Mouse (Mus musculus): ENCODE measurements around the gene Fam114a1. TPM values are rescaled to one million over a fixed set of nuclear protein-coding genes. Genes with fewer than 3 reads are reported as not detected.

Gene Fam114a1
- polyA plus RNA-seq, 1 experiment from 2014 or later = 6.5 TPM

DNA sequence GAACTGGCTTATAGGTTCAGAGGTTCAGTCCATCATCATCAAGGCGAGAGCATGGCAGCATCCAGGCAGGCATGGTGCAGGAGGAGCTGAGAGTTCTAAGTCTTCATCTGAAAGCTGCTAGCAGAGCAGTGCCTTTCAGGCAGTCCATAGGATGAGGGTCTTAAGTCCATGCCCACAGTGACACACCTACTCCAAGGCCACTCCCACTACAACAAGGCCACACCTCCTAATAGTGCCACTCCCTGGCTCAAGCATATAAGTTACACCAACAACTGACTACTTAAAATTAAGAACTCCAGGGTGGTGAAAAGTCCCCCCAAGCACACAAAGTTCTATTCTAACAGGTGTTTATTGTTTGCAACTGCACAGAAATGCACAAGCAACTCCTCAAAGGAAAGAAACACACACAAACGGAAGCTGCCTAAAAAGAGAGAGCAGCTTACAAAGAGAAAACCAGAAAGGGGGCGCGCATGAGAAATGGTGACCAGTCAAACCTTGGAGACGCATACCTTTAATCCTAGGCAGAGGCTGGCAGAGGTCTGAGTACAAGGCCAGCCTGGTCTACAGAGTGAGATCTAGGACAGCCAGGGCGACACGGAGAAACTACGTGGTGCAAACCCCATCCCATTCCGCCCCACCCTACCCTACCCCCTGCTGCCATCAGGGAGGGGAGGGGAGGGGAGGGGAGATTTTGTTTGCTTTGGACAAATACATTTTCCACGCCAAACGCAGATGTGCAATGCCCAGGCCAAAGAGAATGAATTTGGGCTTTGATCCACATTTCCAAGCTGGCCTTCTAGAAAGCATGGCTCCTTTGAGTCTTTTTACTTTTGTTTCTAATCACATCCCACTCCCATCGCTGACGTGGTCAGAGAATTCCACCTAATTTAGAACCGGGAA, 660 bp upstream of the Fam114a1 start:
- peaks cover 13% of the 10 kb centered on the region; the same call in 1 of the 2 replicates for H3K27me3 ChIP-seq
- no peaks in the 10 kb centered on the region for H3K9me3 ChIP-seq (replicated peaks)
- H3K4me1 ChIP-seq = peaks cover 18% of the 10 kb centered on the region
- no peaks in the 10 kb centered on the region for H3K36me3 ChIP-seq (ENCODE audit: poor library complexity, severe bottlenecking)
- peak; percentile 63 for ATAC-seq
- 6% methylated on average over 14 of the region's 14 CpGs for WGBS
- H3K27ac ChIP-seq = no peak overlapping the region
- H3K9ac ChIP-seq = peak overlapping the region; percentile 70
- peak overlapping the region; percentile 97 for H3K4me2 ChIP-seq
- H3K4me3 ChIP-seq = peak overlapping the region; percentile 62

DNA sequence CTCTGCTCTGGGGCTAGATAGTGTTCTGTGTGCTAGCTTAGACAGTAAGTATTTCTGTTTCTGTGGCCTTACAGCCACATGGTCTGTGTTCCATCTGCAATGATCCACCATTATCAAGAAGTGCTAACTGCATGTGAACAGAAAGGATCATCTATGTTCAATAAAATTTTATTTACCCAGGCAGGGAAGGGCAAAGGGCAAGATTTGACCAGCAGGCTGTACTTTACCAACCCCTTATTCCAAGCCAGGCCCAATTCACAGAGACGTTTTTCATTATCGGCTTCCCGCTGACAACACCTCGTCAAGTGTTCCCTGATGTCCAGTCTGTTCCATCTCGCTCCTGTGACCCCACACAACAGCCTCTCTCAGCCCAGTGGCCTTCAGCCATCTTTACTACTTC, 5.2 kb downstream of the Fam114a1 start:
- Histone ChIP-seq H3K4me3 (no peak overlapping the region), H3K9ac (no peak overlapping the region), H3K27ac (no peak overlapping the region), H3K27me3 (peaks cover 6% of the 10 kb centered on the region; the same call in 1 of the 2 replicates), H3K4me1 (peaks cover 7% of the 10 kb centered on the region), H3K9me3 (replicated peaks) (no peaks in the 10 kb centered on the region), H3K4me2 (no peak overlapping the region), H3K36me3 (ENCODE audit: poor library complexity, severe bottlenecking) (no peaks in the 10 kb centered on the region)
- WGBS = 81% methylated on average over 5 of the region's 5 CpGs
- no peak for ATAC-seq

DNA sequence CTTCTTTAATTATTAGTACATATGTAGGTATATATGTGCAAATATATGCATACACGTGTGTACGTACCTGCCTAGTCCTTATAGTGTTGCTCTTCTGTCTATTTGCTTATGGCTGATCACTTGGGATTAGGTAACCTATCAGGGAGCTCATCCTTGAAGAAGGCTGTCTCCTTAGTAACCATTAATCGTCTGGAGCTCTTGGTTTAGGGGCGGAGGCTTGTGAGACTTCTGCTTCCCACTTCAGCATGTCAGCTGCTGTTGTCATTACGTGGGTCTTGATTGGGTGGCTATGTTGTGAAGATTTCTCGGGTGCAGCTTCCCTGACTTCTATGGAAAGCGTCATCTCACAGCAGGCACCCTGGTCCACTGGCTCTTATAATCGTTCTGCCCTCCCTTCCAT, 7.3 kb downstream of the Fam114a1 start:
- Histone ChIP-seq H3K4me3 (no peak overlapping the region), H3K36me3 (ENCODE audit: poor library complexity, severe bottlenecking) (no peaks in the 10 kb centered on the region), H3K4me2 (no peak overlapping the region), H3K27ac (no peak overlapping the region), H3K9ac (no peak overlapping the region), H3K9me3 (replicated peaks) (no peaks in the 10 kb centered on the region), H3K27me3 (no peaks in the 10 kb centered on the region), H3K4me1 (no peaks in the 10 kb centered on the region)
- 77% methylated on average over 8 of the region's 8 CpGs for WGBS
- ATAC-seq = peak; percentile 41; the same call in 1 of the 2 replicates

DNA sequence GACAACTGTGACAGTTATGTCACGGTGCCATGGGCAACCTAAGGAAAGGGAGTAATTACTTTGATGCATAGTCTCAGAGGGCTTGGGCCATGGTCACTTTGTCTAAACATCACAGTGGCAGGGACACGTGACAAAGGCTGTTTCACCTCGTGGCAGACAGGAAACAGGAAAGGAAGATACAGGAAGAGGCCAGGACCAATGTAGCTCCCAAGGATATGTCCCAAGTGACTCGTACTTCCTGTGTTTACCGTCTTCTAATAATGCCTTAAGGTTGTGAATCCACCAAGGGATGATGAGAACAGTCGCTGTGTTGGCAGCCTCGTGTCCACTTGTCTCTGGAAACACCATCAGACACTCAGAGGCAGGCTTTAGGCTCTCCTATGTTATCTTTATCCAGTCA, 16.1 kb downstream of the Fam114a1 start:
- H3K9me3 ChIP-seq (replicated peaks) = no peaks in the 10 kb centered on the region
- H3K4me3 ChIP-seq = no peak overlapping the region
- peaks cover 2% of the 10 kb centered on the region; the same call in 1 of the 2 replicates for H3K4me1 ChIP-seq
- H3K9ac ChIP-seq = no peak overlapping the region
- WGBS = 89% methylated on average over 7 of the region's 7 CpGs
- no peak overlapping the region for H3K4me2 ChIP-seq
- ATAC-seq = no peak
- no peak overlapping the region for H3K27ac ChIP-seq
- no peaks in the 10 kb centered on the region for H3K27me3 ChIP-seq
- no peaks in the 10 kb centered on the region for H3K36me3 ChIP-seq (ENCODE audit: poor library complexity, severe bottlenecking)

DNA sequence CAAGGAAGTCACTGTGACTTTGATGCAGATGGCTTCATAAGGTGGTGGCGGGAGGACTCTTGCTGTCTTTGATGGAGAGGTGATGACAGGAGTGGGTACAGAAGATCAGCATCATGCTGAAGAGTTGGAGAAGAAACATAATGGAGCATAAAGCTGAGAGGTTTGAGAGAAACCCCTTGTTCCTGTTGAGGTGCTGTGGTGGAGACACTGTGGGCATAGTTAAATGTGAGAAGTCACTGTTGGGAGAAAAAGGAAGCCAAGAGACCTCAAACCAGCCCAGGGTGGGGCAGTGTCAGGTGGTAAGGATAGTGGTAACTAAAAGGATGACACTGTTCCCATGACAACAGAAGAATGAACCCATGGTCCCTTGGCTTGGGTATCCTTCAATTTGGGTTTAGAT, 20.1 kb downstream of the Fam114a1 start:
- Histone ChIP-seq H3K27ac (no peak overlapping the region), H3K36me3 (ENCODE audit: poor library complexity, severe bottlenecking) (no peaks in the 10 kb centered on the region), H3K9me3 (replicated peaks) (no peaks in the 10 kb centered on the region), H3K9ac (no peak overlapping the region), H3K4me3 (no peak overlapping the region), H3K4me2 (no peak overlapping the region), H3K4me1 (peaks cover 2% of the 10 kb centered on the region; the same call in 1 of the 2 replicates), H3K27me3 (no peaks in the 10 kb centered on the region)
- WGBS = 92% methylated on average over 1 of the region's 1 CpGs
- ATAC-seq = no peak

DNA sequence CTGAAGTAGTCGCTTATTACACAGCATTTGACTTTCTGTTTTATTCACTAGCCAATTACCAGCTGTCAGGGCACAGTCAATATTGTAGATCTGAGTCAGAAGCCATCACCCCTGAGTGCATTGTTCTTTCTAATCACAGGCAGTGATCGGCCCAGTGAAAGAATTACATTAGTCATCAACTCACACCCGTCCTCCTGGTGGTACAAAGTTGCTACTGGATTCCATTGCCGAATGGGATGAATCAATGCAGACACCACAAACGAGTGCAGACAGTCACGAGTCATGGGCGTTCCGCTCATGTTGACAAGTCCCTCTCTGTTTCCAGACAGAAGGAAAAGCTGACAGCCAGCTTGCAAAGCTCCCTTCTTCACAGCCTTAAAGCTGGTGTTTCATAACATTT, 22.7 kb downstream of the Fam114a1 start:
- no peak overlapping the region for H3K9ac ChIP-seq
- no peak; the same call in 1 of the 2 replicates for ATAC-seq
- H3K27me3 ChIP-seq = no peaks in the 10 kb centered on the region
- H3K4me3 ChIP-seq = no peak overlapping the region
- H3K27ac ChIP-seq = no peak overlapping the region
- no peak overlapping the region for H3K4me2 ChIP-seq
- peaks cover 2% of the 10 kb centered on the region; the same call in 1 of the 2 replicates for H3K4me1 ChIP-seq
- H3K9me3 ChIP-seq (replicated peaks) = no peaks in the 10 kb centered on the region
- no peaks in the 10 kb centered on the region for H3K36me3 ChIP-seq (ENCODE audit: poor library complexity, severe bottlenecking)
- 56% methylated on average over 8 of the region's 8 CpGs for WGBS

DNA sequence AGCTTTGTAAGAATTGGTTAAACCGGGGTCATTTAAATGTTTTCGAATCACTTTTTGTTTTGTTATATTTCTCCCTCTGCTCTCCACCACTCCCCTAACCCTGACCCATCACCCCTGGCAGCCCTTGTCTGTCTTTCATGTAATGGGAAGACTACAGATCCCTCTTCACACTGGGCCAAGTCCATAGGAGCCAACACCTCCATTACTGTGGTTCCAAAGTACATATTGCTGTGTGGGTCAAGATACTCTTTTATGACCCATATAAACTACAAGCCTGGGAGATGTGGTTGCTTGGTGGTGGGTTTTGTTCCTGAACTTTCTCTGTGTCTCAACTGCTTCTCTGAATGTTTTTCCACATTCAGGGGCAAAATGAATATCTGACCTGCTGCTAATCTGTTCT, 25.5 kb downstream of the Fam114a1 start:
- Histone ChIP-seq H3K36me3 (ENCODE audit: poor library complexity, severe bottlenecking) (no peaks in the 10 kb centered on the region), H3K27ac (no peak overlapping the region), H3K9ac (no peak overlapping the region), H3K4me3 (no peak overlapping the region), H3K4me1 (no peaks in the 10 kb centered on the region), H3K9me3 (replicated peaks) (no peaks in the 10 kb centered on the region), H3K4me2 (no peak overlapping the region), H3K27me3 (no peaks in the 10 kb centered on the region)
- no peak for ATAC-seq
- WGBS = 95% methylated on average over 2 of the region's 2 CpGs

DNA sequence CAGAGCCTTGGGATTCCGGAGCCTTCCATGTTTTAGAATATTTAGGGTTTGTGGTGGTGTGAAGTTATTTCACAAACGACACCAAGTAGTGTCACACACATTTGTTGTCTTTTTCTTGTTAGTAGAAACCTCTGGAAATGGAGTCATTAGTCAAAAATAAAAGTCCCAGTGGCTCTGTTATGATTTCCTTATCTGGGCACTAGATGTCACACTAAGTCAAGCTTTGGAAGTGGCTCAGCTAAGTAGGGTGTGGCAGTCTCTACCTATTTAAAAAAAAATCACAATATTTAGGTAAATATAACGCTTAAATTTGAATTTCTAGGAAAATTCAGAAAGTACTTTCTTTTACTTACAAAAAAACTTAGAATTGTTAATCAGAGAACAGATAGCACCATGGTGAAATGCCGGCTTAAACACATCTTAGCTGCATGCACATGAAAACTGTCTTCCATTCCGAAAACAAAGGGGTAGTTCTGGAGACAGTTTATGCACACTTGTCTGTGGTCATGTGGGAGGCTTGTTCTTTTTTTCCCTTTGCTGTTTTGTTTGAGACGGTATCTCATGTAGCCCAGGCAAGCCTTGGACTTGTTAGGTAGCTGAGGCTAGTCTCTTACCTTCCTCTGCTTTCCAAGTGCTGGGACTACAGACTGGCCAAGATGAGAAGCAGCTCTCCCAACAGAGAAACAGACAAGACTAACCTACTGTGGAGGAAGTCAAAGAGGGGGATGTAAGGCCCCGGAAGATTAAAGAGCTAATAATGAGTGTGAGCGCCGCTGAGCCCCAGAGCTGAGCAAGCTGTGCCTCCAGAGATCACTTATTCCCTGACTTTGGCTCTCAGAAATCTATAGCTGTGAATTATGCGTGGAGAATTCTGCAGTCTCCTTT, 33.3 kb downstream of the Fam114a1 start:
- Histone ChIP-seq H3K4me3 (no peak overlapping the region), H3K4me1 (peaks cover 8% of the 10 kb centered on the region), H3K9me3 (replicated peaks) (no peaks in the 10 kb centered on the region), H3K4me2 (no peak overlapping the region), H3K27me3 (no peaks in the 10 kb centered on the region), H3K36me3 (ENCODE audit: poor library complexity, severe bottlenecking) (no peaks in the 10 kb centered on the region), H3K9ac (no peak overlapping the region), H3K27ac (peak overlapping the region; percentile 15; the same call in 1 of the 2 replicates)
- 50% methylated on average over 10 of the region's 10 CpGs for WGBS
- ATAC-seq = peak; percentile 60; the same call in 1 of the 2 replicates

DNA sequence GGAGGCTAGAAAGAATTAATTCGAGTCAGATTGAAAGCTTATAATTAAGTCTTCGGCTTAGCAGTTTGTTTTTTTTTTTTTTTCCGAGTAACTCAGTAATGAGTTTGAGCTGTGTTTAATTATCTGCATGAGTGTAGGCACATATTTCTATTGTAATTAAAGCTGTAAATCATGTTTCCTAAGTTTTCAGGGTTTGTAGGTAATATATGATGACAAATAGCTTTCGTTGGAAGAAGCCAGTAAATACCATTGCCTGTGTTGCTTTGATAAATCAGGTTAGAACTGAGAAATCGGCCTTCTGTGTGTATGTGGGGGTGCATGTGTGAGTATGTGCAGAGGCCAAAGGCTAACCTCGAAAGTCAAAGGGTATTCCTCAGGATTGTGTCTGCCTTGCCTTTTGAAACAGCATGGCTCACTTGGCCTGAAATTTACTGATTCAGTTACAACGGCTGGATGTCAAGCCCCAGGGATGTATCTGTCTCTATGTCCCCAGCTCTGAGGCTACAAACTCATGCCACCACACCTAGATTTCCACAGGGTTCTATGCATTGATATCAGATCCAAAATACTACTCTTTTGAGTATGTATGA, 34.2 kb downstream of the Fam114a1 start:
- no peak overlapping the region for H3K27ac ChIP-seq
- WGBS = 47% methylated on average over 7 of the region's 7 CpGs
- ATAC-seq = no peak
- no peak overlapping the region for H3K9ac ChIP-seq
- no peaks in the 10 kb centered on the region for H3K36me3 ChIP-seq (ENCODE audit: poor library complexity, severe bottlenecking)
- no peaks in the 10 kb centered on the region for H3K9me3 ChIP-seq (replicated peaks)
- H3K4me2 ChIP-seq = no peak overlapping the region
- H3K27me3 ChIP-seq = no peaks in the 10 kb centered on the region
- peaks cover 8% of the 10 kb centered on the region for H3K4me1 ChIP-seq
- no peak overlapping the region for H3K4me3 ChIP-seq

DNA sequence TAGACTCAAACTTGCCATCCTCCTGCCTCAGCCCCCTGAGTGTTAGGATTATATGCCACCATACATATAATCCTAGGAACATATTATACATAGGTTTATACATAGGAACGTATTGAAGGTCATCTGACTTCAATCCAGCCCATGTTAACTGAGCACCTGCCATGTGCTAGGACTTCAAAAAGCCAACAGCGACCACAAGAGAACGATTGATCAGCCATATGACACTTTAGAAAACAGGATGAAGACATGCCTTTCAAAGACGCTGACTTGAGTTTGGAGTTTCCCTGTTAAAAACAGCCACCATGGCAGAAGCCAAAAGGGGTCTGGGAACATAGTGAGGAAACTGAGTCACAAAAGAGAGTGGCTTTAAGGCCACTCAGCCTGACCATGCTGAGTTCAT, 35.4 kb downstream of the Fam114a1 start:
- Histone ChIP-seq H3K9me3 (replicated peaks) (no peaks in the 10 kb centered on the region), H3K27me3 (no peaks in the 10 kb centered on the region), H3K4me2 (no peak overlapping the region), H3K36me3 (ENCODE audit: poor library complexity, severe bottlenecking) (no peaks in the 10 kb centered on the region), H3K9ac (no peak overlapping the region), H3K4me1 (peaks cover 8% of the 10 kb centered on the region), H3K27ac (no peak overlapping the region), H3K4me3 (no peak overlapping the region)
- no peak for ATAC-seq
- WGBS = 93% methylated on average over 4 of the region's 4 CpGs

DNA sequence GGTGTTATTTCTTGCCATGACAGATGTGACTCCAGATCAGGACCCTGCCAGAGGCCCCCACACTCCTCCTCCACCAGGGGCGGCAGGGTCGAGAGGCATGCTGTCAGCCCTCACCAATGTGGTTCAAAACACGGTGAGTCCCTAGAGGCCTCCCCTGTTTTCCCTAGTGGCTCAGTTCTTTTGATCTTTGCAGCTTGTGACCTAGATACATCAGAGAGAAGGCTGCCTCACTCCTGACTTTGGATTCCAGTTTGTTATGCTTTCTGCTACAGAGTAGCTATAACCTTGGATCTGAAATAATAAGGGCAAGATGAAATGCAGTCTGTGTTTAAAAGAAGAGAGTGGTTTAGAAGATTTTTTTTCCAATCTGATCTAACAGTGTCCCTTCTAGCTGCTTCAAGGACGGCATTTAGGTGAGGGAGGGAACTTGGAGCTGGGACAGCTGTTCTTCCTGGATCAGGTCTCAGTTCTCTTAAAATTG, 36.2 kb downstream of the Fam114a1 start:
- H3K4me2 ChIP-seq = no peak overlapping the region
- H3K27me3 ChIP-seq = no peaks in the 10 kb centered on the region
- peaks cover 8% of the 10 kb centered on the region for H3K4me1 ChIP-seq
- no peak overlapping the region for H3K4me3 ChIP-seq
- no peak overlapping the region for H3K27ac ChIP-seq
- WGBS = 41% methylated on average over 4 of the region's 4 CpGs
- peak; percentile 37; the same call in 1 of the 2 replicates for ATAC-seq
- H3K36me3 ChIP-seq (ENCODE audit: poor library complexity, severe bottlenecking) = no peaks in the 10 kb centered on the region
- H3K9ac ChIP-seq = no peak overlapping the region
- no peaks in the 10 kb centered on the region for H3K9me3 ChIP-seq (replicated peaks)

Data from forebrain, embryonic 13.5 days (tissue).